Mouse (Mus musculus): ENCODE measurements around the gene Cxcr4. TPM values are rescaled to one million over a fixed set of nuclear protein-coding genes. Genes with fewer than 3 reads are reported as not detected.

Gene Cxcr4
- polyA plus RNA-seq, 1 experiment from 2014 or later: 9.9 TPM

- Histone ChIP-seq H3K4me3 (replicated peaks; ENCODE audit: low read depth, low read length) (no peak overlapping the region), H3K9me3 (replicated peaks; ENCODE audit: low read length) (no peaks in the 10 kb centered on the region), H3K4me1 (replicated peaks; ENCODE audit: insufficient read depth, low read length) (no peaks in the 10 kb centered on the region), H3K27ac (no peak overlapping the region), H3K27me3 (ENCODE audit: insufficient read depth, low read length) (no peaks in the 10 kb centered on the region), H3K36me3 (ENCODE audit: insufficient read depth, low read length) (no peaks in the 10 kb centered on the region), H3K4me2 (ENCODE audit: low read length) (no peak overlapping the region), H3K9ac (ENCODE audit: low read depth, low read length) (no peak overlapping the region)
- ATAC-seq (replicated peaks; ENCODE audit: low FRiP score, low read depth) (no peak), DNase-seq (ENCODE audit: low spot score) (peak; percentile 39)
- TF ChIP-seq CTCF (IDR thresholded peaks at IDR 0.05; ENCODE audit: low read depth): no peak
- WGBS: 53% methylated on average over 7 of the region's 7 CpGs
These were observed 22.8 kb upstream of the Cxcr4 start for GRCm38 (mm10) chr1:128614653-128615458.

GRCm38 (mm10) chr1:128608119-128608518 lies 16.0 kb upstream of the Cxcr4 start:
- DNase-seq (ENCODE audit: low spot score) (no peak), ATAC-seq (replicated peaks; ENCODE audit: low FRiP score, low read depth) (no peak)
- Histone ChIP-seq H3K4me2 (ENCODE audit: low read length) (no peak overlapping the region), H3K27me3 (ENCODE audit: insufficient read depth, low read length) (no peaks in the 10 kb centered on the region), H3K9ac (ENCODE audit: low read depth, low read length) (no peak overlapping the region), H3K36me3 (ENCODE audit: insufficient read depth, low read length) (no peaks in the 10 kb centered on the region), H3K4me1 (replicated peaks; ENCODE audit: insufficient read depth, low read length) (no peaks in the 10 kb centered on the region), H3K27ac (no peak overlapping the region), H3K4me3 (replicated peaks; ENCODE audit: low read depth, low read length) (no peak overlapping the region), H3K9me3 (replicated peaks; ENCODE audit: low read length) (no peaks in the 10 kb centered on the region)
- TF ChIP-seq CTCF (IDR thresholded peaks at IDR 0.05; ENCODE audit: low read depth): no peak
- whole genome bisulfite sequencing: 67% methylated on average over 6 of the region's 6 CpGs

GRCm38 (mm10) chr1:128607423-128607822 lies 15.3 kb upstream of the Cxcr4 start:
- no peaks in the 10 kb centered on the region for H3K4me1 ChIP-seq (replicated peaks; ENCODE audit: insufficient read depth, low read length)
- WGBS: 64% methylated on average over 3 of the region's 3 CpGs
- TF ChIP-seq CTCF (IDR thresholded peaks at IDR 0.05; ENCODE audit: low read depth): no peak
- no peaks in the 10 kb centered on the region for H3K9me3 ChIP-seq (replicated peaks; ENCODE audit: low read length)
- no peaks in the 10 kb centered on the region for H3K36me3 ChIP-seq (ENCODE audit: insufficient read depth, low read length)
- H3K27ac ChIP-seq: no peak overlapping the region
- ATAC-seq (replicated peaks; ENCODE audit: low FRiP score, low read depth): no peak
- H3K4me3 ChIP-seq (replicated peaks; ENCODE audit: low read depth, low read length): no peak overlapping the region
- DNase-seq (ENCODE audit: low spot score): no peak
- H3K4me2 ChIP-seq (ENCODE audit: low read length): no peak overlapping the region
- H3K27me3 ChIP-seq (ENCODE audit: insufficient read depth, low read length): no peaks in the 10 kb centered on the region
- H3K9ac ChIP-seq (ENCODE audit: low read depth, low read length): no peak overlapping the region

- no peak for DNase-seq (ENCODE audit: low spot score)
- ATAC-seq (replicated peaks; ENCODE audit: low FRiP score, low read depth): no peak
- H3K4me3 ChIP-seq (replicated peaks; ENCODE audit: low read depth, low read length): no peak overlapping the region
- H3K27me3 ChIP-seq (ENCODE audit: insufficient read depth, low read length): no peaks in the 10 kb centered on the region
- TF ChIP-seq CTCF (IDR thresholded peaks at IDR 0.05; ENCODE audit: low read depth): no peak
- no peaks in the 10 kb centered on the region for H3K4me1 ChIP-seq (replicated peaks; ENCODE audit: insufficient read depth, low read length)
- no peak overlapping the region for H3K27ac ChIP-seq
- 74% methylated on average over 1 of the region's 1 CpGs for WGBS
- no peak overlapping the region for H3K4me2 ChIP-seq (ENCODE audit: low read length)
- no peaks in the 10 kb centered on the region for H3K36me3 ChIP-seq (ENCODE audit: insufficient read depth, low read length)
- H3K9me3 ChIP-seq (replicated peaks; ENCODE audit: low read length): no peaks in the 10 kb centered on the region
- H3K9ac ChIP-seq (ENCODE audit: low read depth, low read length): no peak overlapping the region
These were observed 13.7 kb upstream of the Cxcr4 start for GRCm38 (mm10) chr1:128605794-128606193.

- DNase-seq (ENCODE audit: low spot score): no peak
- Histone ChIP-seq H3K4me2 (ENCODE audit: low read length) (no peak overlapping the region), H3K4me1 (replicated peaks; ENCODE audit: insufficient read depth, low read length) (no peaks in the 10 kb centered on the region), H3K36me3 (ENCODE audit: insufficient read depth, low read length) (no peaks in the 10 kb centered on the region), H3K9ac (ENCODE audit: low read depth, low read length) (no peak overlapping the region), H3K9me3 (replicated peaks; ENCODE audit: low read length) (no peaks in the 10 kb centered on the region), H3K27ac (no peak overlapping the region), H3K27me3 (ENCODE audit: insufficient read depth, low read length) (no peaks in the 10 kb centered on the region), H3K4me3 (replicated peaks; ENCODE audit: low read depth, low read length) (no peak overlapping the region)
- no peak for ATAC-seq (replicated peaks; ENCODE audit: low FRiP score, low read depth)
- WGBS: 71% methylated on average over 8 of the region's 8 CpGs
- TF ChIP-seq CTCF (IDR thresholded peaks at IDR 0.05; ENCODE audit: low read depth): no peak
These were observed 10.7 kb upstream of the Cxcr4 start for GRCm38 (mm10) chr1:128602688-128603385.

- Histone ChIP-seq H3K9me3 (replicated peaks; ENCODE audit: low read length) (no peaks in the 10 kb centered on the region), H3K9ac (ENCODE audit: low read depth, low read length) (no peak overlapping the region), H3K4me3 (replicated peaks; ENCODE audit: low read depth, low read length) (no peak overlapping the region), H3K27me3 (ENCODE audit: insufficient read depth, low read length) (no peaks in the 10 kb centered on the region), H3K4me1 (replicated peaks; ENCODE audit: insufficient read depth, low read length) (peaks cover 2% of the 10 kb centered on the region; the same call in 1 of the 2 replicates), H3K4me2 (ENCODE audit: low read length) (no peak overlapping the region), H3K36me3 (ENCODE audit: insufficient read depth, low read length) (no peaks in the 10 kb centered on the region), H3K27ac (no peak overlapping the region)
- no peak for DNase-seq (ENCODE audit: low spot score)
- TF ChIP-seq CTCF (IDR thresholded peaks at IDR 0.05; ENCODE audit: low read depth): no peak
- WGBS: 59% methylated on average over 5 of the region's 5 CpGs
- no peak for ATAC-seq (replicated peaks; ENCODE audit: low FRiP score, low read depth)
These were observed 10.1 kb upstream of the Cxcr4 start for GRCm38 (mm10) chr1:128602018-128602687.
